Mouse (Mus musculus) embryonic facial prominence, embryonic 12.5 days (tissue): ENCODE data around the gene Mettl6. TPM values are rescaled to one million over a fixed set of nuclear protein-coding genes. Genes with fewer than 3 reads are reported as not detected.
"Not testable (repeated sequence)": the region's sequence is repeated elsewhere in the genome, so short reads cannot be mapped to it uniquely, and the experiment has no call there.

Source experiments
- ATAC-seq: fragments of 200-750 bp; cut with Nextera tagmentation; 2 replicates; pipeline ENCODE4 v1.8.0; 2017; ENCODE audit not compliant: insufficient number of reproducible peaks, insufficient read depth, low FRiP score, low TSS enrichment
- H3K27ac ChIP-seq: fragments of 300-500 bp; sonication (generic); 2 replicates; pipeline ENCODE4 v1.5.1; 2016; ENCODE audit warnings: mild to moderate bottlenecking
- H3K27me3 ChIP-seq: fragments of 300-500 bp; sonication (generic); 2 replicates; pipeline ENCODE4 v1.6.1; 2016; ENCODE audit warnings: mild to moderate bottlenecking, moderate library complexity
- H3K36me3 ChIP-seq: fragments of 300-500 bp; sonication (generic); 2 replicates; pipeline ENCODE4 v1.6.1; 2016; ENCODE audit warnings: mild to moderate bottlenecking
- H3K4me1 ChIP-seq: fragments of 300-500 bp; sonication (generic); 2 replicates; pipeline ENCODE4 v1.6.1; 2016
- H3K4me2 ChIP-seq: fragments of 300-500 bp; sonication (generic); replicated peaks from 2 replicates; pipeline ENCODE4 v1.6.1; 2016; ENCODE audit warnings: mild to moderate bottlenecking, moderate library complexity
- H3K4me3 ChIP-seq: fragments of 300-500 bp; sonication (generic); 2 replicates; pipeline ENCODE4 v1.5.1; 2016; ENCODE audit warnings: mild to moderate bottlenecking
- H3K9ac ChIP-seq: fragments of 300-500 bp; sonication (generic); 2 replicates; pipeline ENCODE4 v1.6.1; 2016; ENCODE audit warnings: mild to moderate bottlenecking, moderate library complexity
- H3K9me3 ChIP-seq: fragments of 300-500 bp; sonication (generic); 2 replicates; pipeline ENCODE4 v1.6.1; 2016; ENCODE audit warnings: mild to moderate bottlenecking, moderate library complexity
- WGBS: fragments of 180-500 bp; shearing (Covaris S2); methylation state at CpG from one replicate; pipeline ENCODE4 v1.1.7; 2016; 5-methylcytosine and 5-hydroxymethylcytosine counted together
- polyA plus RNA-seq: library from polyadenylated mRNA; unstranded; fragments of >200 nt; fragmentation: Nextera tagmentation; extraction: Ambion mirVana; gene quantifications from 2 replicates; pipeline ENCODE4 v1.2.1, GENCODE M21; 2016

The Mettl6 gene
- polyA plus RNA-seq, 1 experiment from 2014 or later: 85.6 TPM

GRCm38 (mm10) chr14:31472451-31473061 lies 22.3 kb downstream of the Mettl6 start:
- H3K27ac ChIP-seq: no peak overlapping the region
- H3K4me1 ChIP-seq: no peaks in the 10 kb centered on the region
- no peak overlapping the region for H3K4me2 ChIP-seq
- no peak overlapping the region for H3K4me3 ChIP-seq
- no peaks in the 10 kb centered on the region for H3K9me3 ChIP-seq
- H3K27me3 ChIP-seq: no peaks in the 10 kb centered on the region
- WGBS: 7% methylated on average over 5 of the region's 5 CpGs
- H3K9ac ChIP-seq: no peak overlapping the region
- no peaks in the 10 kb centered on the region for H3K36me3 ChIP-seq
- ATAC-seq: no peak

- H3K4me3 ChIP-seq: no peak overlapping the region
- ATAC-seq: no peak
- H3K9ac ChIP-seq: no peak overlapping the region
- no peak overlapping the region for H3K27ac ChIP-seq
- WGBS: 61% methylated on average over 4 of the region's 4 CpGs
- no peaks in the 10 kb centered on the region for H3K36me3 ChIP-seq
- no peaks in the 10 kb centered on the region for H3K9me3 ChIP-seq
- H3K4me1 ChIP-seq: no peaks in the 10 kb centered on the region
- H3K4me2 ChIP-seq: no peak overlapping the region
- H3K27me3 ChIP-seq: no peaks in the 10 kb centered on the region
Measured at GRCm38 (mm10) chr14:31469711-31470110, 25.1 kb downstream of the Mettl6 start.

GRCm38 (mm10) chr14:31464176-31464575 lies 30.7 kb downstream of the Mettl6 start:
- no peaks in the 10 kb centered on the region for H3K9me3 ChIP-seq
- no peaks in the 10 kb centered on the region for H3K27me3 ChIP-seq
- no peak for ATAC-seq
- 56% methylated on average over 8 of the region's 8 CpGs for WGBS
- no peaks in the 10 kb centered on the region for H3K4me1 ChIP-seq
- H3K27ac ChIP-seq: no peak overlapping the region
- no peaks in the 10 kb centered on the region for H3K36me3 ChIP-seq
- H3K4me2 ChIP-seq: no peak overlapping the region
- no peak overlapping the region for H3K4me3 ChIP-seq
- H3K9ac ChIP-seq: no peak overlapping the region

- ATAC-seq: no peak
- 0 out of 2 replicates have a peak overlapping the region, but pooled peaks have one; percentile 0 for H3K27ac ChIP-seq
- WGBS: 68% methylated on average over 6 of the region's 6 CpGs
Measured at GRCm38 (mm10) chr14:31462886-31463285, 32.0 kb downstream of the Mettl6 start.

GRCm38 (mm10) chr14:31462226-31462625 lies 32.6 kb downstream of the Mettl6 start:
- not testable (repeated sequence) for H3K4me3 ChIP-seq, H3K27ac ChIP-seq, H3K9ac ChIP-seq, H3K9me3 ChIP-seq, H3K4me2 ChIP-seq, H3K27me3 ChIP-seq, H3K4me1 ChIP-seq, H3K36me3 ChIP-seq, ATAC-seq
- 68% methylated on average over 5 of the region's 5 CpGs for WGBS

More at GRCm38 (mm10) chr14:31462886-31463285, 32.0 kb downstream of the Mettl6 start:
- no peak overlapping the region for H3K9ac ChIP-seq
- H3K4me2 ChIP-seq: no peak overlapping the region
- H3K4me1 ChIP-seq: peaks cover 4% of the 10 kb centered on the region; the same call in 1 of the 2 replicates
- H3K27me3 ChIP-seq: no peaks in the 10 kb centered on the region
- H3K9me3 ChIP-seq: no peaks in the 10 kb centered on the region
- no peaks in the 10 kb centered on the region for H3K36me3 ChIP-seq
- no peak overlapping the region for H3K4me3 ChIP-seq

- ATAC-seq: no peak
- peaks cover 7% of the 10 kb centered on the region; the same call in 1 of the 2 replicates for H3K4me1 ChIP-seq
- no peak overlapping the region for H3K9ac ChIP-seq
- H3K27me3 ChIP-seq: no peaks in the 10 kb centered on the region
- H3K4me3 ChIP-seq: no peak overlapping the region
- H3K27ac ChIP-seq: no peak overlapping the region
- no peak overlapping the region for H3K4me2 ChIP-seq
- no peaks in the 10 kb centered on the region for H3K36me3 ChIP-seq
- WGBS: 79% methylated on average over 12 of the region's 12 CpGs
- no peaks in the 10 kb centered on the region for H3K9me3 ChIP-seq
Measured at GRCm38 (mm10) chr14:31458006-31458405, 36.8 kb downstream of the Mettl6 start.

- WGBS: 77% methylated on average over 6 of the region's 6 CpGs
- H3K9ac ChIP-seq: no peak overlapping the region
- no peak overlapping the region for H3K4me2 ChIP-seq
Measured at GRCm38 (mm10) chr14:31456064-31456721, 38.6 kb downstream of the Mettl6 start.

GRCm38 (mm10) chr14:31454849-31455566 lies 39.8 kb downstream of the Mettl6 start:
- 88% methylated on average over 8 of the region's 8 CpGs for WGBS
- no peaks in the 10 kb centered on the region for H3K9me3 ChIP-seq
- H3K4me1 ChIP-seq: peaks cover 7% of the 10 kb centered on the region; the same call in 1 of the 2 replicates
- H3K27me3 ChIP-seq: no peaks in the 10 kb centered on the region
- H3K9ac ChIP-seq: no peak overlapping the region
- no peaks in the 10 kb centered on the region for H3K36me3 ChIP-seq
- no peak overlapping the region for H3K4me3 ChIP-seq
- no peak overlapping the region for H3K4me2 ChIP-seq
- ATAC-seq: no peak
- no peak overlapping the region for H3K27ac ChIP-seq

More at GRCm38 (mm10) chr14:31456064-31456721, 38.6 kb downstream of the Mettl6 start:
- Histone ChIP-seq H3K36me3 (no peaks in the 10 kb centered on the region), H3K9me3 (no peaks in the 10 kb centered on the region), H3K27me3 (no peaks in the 10 kb centered on the region), H3K4me1 (peaks cover 7% of the 10 kb centered on the region; the same call in 1 of the 2 replicates), H3K27ac (no peak overlapping the region), H3K4me3 (no peak overlapping the region)
- no peak for ATAC-seq

- H3K27ac ChIP-seq, H3K9ac ChIP-seq, H3K27me3 ChIP-seq, H3K4me1 ChIP-seq, H3K9me3 ChIP-seq, H3K4me3 ChIP-seq, ATAC-seq, H3K36me3 ChIP-seq, H3K4me2 ChIP-seq: not testable (repeated sequence)
- WGBS: 78% methylated on average over 12 of the region's 12 CpGs
Measured at GRCm38 (mm10) chr14:31453946-31454345, 40.9 kb downstream of the Mettl6 start.

GRCm38 (mm10) chr14:31448994-31449393 lies 45.8 kb downstream of the Mettl6 start:
- no peaks in the 10 kb centered on the region for H3K36me3 ChIP-seq
- no peak overlapping the region for H3K4me3 ChIP-seq
- H3K4me1 ChIP-seq: no peaks in the 10 kb centered on the region
- 47% methylated on average over 5 of the region's 5 CpGs for WGBS
- no peak overlapping the region for H3K4me2 ChIP-seq
- no peak overlapping the region for H3K27ac ChIP-seq
- no peaks in the 10 kb centered on the region for H3K9me3 ChIP-seq
- no peaks in the 10 kb centered on the region for H3K27me3 ChIP-seq
- no peak for ATAC-seq
- no peak overlapping the region for H3K9ac ChIP-seq

GRCm38 (mm10) chr14:31443616-31444015 lies 51.2 kb downstream of the Mettl6 start:
- 46% methylated on average over 6 of the region's 6 CpGs for WGBS
- Histone ChIP-seq H3K27me3 (no peaks in the 10 kb centered on the region), H3K9me3 (no peaks in the 10 kb centered on the region)

GRCm38 (mm10) chr14:31440725-31441124 lies 54.1 kb downstream of the Mettl6 start:
- Histone ChIP-seq H3K27ac (no peak overlapping the region), H3K4me1 (no peaks in the 10 kb centered on the region), H3K36me3 (no peaks in the 10 kb centered on the region), H3K9ac (no peak overlapping the region), H3K4me2 (no peak overlapping the region), H3K27me3 (no peaks in the 10 kb centered on the region), H3K4me3 (no peak overlapping the region), H3K9me3 (no peaks in the 10 kb centered on the region)
- 86% methylated on average over 6 of the region's 6 CpGs for WGBS
- ATAC-seq: no peak

More at GRCm38 (mm10) chr14:31443616-31444015, 51.2 kb downstream of the Mettl6 start:
- ATAC-seq: no peak
- no peaks in the 10 kb centered on the region for H3K4me1 ChIP-seq
- H3K36me3 ChIP-seq: no peaks in the 10 kb centered on the region
- H3K4me2 ChIP-seq: no peak overlapping the region
- no peak overlapping the region for H3K9ac ChIP-seq
- no peak overlapping the region for H3K4me3 ChIP-seq
- no peak overlapping the region for H3K27ac ChIP-seq
